Mouse (Mus musculus): ENCODE results near the gene Ptch2. TPM values are rescaled to one million over a fixed set of nuclear protein-coding genes. Genes with fewer than 3 reads are reported as not detected.

The Ptch2 gene
- polyA plus RNA-seq, 1 experiment from 2014 or later, result 1.3 TPM

DNA sequence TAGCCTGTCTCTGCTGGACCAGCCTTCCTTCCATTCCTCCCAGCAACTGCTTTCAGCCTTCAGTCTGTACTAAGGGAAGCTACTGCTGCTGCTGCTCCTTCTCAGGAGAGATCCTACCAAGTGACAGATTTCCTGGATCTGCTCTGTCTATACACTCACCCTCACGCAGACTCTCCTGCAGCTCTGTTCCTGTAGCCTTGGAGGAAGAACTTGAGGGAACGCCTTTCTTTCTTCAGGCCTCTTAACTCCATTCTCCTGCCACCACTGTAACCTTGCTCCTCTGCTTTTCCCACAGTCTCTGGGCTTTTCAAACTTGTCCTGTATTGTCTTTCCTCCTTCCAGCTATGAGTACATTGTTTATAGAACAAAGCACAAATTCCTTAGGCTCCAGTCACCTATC, 39.4 kb upstream of the Ptch2 start:
- no peaks in the 10 kb centered on the region for H3K27me3 ChIP-seq (ENCODE audit: control insufficient read depth, insufficient read depth, low read length)
- TF ChIP-seq CTCF (IDR thresholded peaks at IDR 0.05; ENCODE audit: low read depth) (no peak), EP300 (optimal IDR thresholded peaks at IDR 0.05) (no peak)
- WGBS, result 68% methylated on average over 2 of the region's 2 CpGs
- no peak for ATAC-seq (ENCODE audit: low FRiP score, low TSS enrichment)
- no peak overlapping the region for H3K4me3 ChIP-seq (ENCODE audit: low read depth, low read length)
- H3K9ac ChIP-seq (ENCODE audit: low read length), result no peak overlapping the region
- H3K36me3 ChIP-seq (ENCODE audit: control insufficient read depth, insufficient read depth, low read length), result peaks cover under 1% of the 10 kb centered on the region; the same call in 1 of the 2 replicates
- H3K4me2 ChIP-seq (replicated peaks; ENCODE audit: low read depth), result no peak overlapping the region
- no peaks in the 10 kb centered on the region for H3K9me3 ChIP-seq (ENCODE audit: control insufficient read depth, low read length)
- no peak for DNase-seq (ENCODE audit: low spot score)
- no peaks in the 10 kb centered on the region for H3K4me1 ChIP-seq (replicated peaks; ENCODE audit: control insufficient read depth, insufficient read depth)
- H3K27ac ChIP-seq (replicated peaks), result 0 out of 2 replicates have a peak overlapping the region, but pooled peaks have one; percentile 31

- WGBS, result 78% methylated on average over 4 of the region's 4 CpGs
- Histone ChIP-seq H3K27ac (replicated peaks) (no peak overlapping the region), H3K4me3 (ENCODE audit: low read depth, low read length) (no peak overlapping the region), H3K9me3 (ENCODE audit: control insufficient read depth, low read length) (no peaks in the 10 kb centered on the region), H3K4me2 (replicated peaks; ENCODE audit: low read depth) (no peak overlapping the region), H3K36me3 (ENCODE audit: control insufficient read depth, insufficient read depth, low read length) (peaks cover 3% of the 10 kb centered on the region; the same call in 1 of the 2 replicates), H3K27me3 (ENCODE audit: control insufficient read depth, insufficient read depth, low read length) (no peaks in the 10 kb centered on the region), H3K4me1 (replicated peaks; ENCODE audit: control insufficient read depth, insufficient read depth) (no peaks in the 10 kb centered on the region), H3K9ac (ENCODE audit: low read length) (no peak overlapping the region)
- ATAC-seq (ENCODE audit: low FRiP score, low TSS enrichment) (no peak), DNase-seq (ENCODE audit: low spot score) (no peak)
- TF ChIP-seq CTCF (IDR thresholded peaks at IDR 0.05; ENCODE audit: low read depth) (no peak), EP300 (optimal IDR thresholded peaks at IDR 0.05) (no peak)
Observed at GRCm38 (mm10) chr4:117058512-117058911, 37.4 kb upstream of the Ptch2 start.

DNA sequence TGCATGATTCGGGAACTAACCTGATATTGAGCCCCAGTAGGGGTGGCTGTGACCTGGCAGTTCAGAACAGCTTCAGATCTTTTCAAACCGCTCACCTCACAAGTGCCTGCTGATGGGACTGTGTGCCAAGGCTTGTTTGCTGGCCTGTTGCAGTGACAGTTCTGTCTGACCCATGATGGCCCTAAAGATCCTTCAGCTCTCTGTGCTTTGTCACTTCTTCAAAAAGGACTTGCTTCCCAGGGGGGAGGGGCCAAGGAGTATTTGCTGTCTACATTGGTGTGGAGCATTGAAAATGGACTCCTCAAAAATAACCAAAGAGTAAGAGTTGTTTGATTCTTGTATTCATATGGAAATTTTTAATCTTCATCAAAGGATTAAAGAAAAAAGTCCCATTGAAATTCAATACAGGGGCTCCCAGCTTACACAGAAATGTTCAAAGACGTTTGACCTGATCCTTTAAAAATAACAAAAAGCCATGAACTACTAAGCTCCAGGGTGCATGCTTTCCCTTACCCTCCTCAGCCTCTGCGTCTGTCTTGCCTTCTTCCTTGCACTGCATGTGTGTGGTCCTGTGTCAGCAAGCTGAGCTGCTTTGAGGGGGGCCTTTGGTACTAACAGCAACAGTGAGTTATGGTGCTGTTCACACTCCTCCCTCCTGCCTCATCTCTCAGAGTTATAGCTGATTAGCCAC, 33.0 kb upstream of the Ptch2 start:
- ATAC-seq (ENCODE audit: low FRiP score, low TSS enrichment) (no peak), DNase-seq (ENCODE audit: low spot score) (no peak)
- H3K9me3 ChIP-seq (ENCODE audit: control insufficient read depth, low read length), result no peaks in the 10 kb centered on the region
- H3K27ac ChIP-seq (replicated peaks), result no peak overlapping the region
- H3K27me3 ChIP-seq (ENCODE audit: control insufficient read depth, insufficient read depth, low read length), result no peaks in the 10 kb centered on the region
- no peaks in the 10 kb centered on the region for H3K4me1 ChIP-seq (replicated peaks; ENCODE audit: control insufficient read depth, insufficient read depth)
- WGBS, result 59% methylated on average over 4 of the region's 4 CpGs
- no peak overlapping the region for H3K4me2 ChIP-seq (replicated peaks; ENCODE audit: low read depth)
- H3K4me3 ChIP-seq (ENCODE audit: low read depth, low read length), result no peak overlapping the region
- H3K36me3 ChIP-seq (ENCODE audit: control insufficient read depth, insufficient read depth, low read length), result peaks cover 8% of the 10 kb centered on the region; the same call in 1 of the 2 replicates
- no peak overlapping the region for H3K9ac ChIP-seq (ENCODE audit: low read length)
- no peak for TF ChIP-seq CTCF (IDR thresholded peaks at IDR 0.05; ENCODE audit: low read depth)
- no peak for TF ChIP-seq EP300 (optimal IDR thresholded peaks at IDR 0.05)

DNA sequence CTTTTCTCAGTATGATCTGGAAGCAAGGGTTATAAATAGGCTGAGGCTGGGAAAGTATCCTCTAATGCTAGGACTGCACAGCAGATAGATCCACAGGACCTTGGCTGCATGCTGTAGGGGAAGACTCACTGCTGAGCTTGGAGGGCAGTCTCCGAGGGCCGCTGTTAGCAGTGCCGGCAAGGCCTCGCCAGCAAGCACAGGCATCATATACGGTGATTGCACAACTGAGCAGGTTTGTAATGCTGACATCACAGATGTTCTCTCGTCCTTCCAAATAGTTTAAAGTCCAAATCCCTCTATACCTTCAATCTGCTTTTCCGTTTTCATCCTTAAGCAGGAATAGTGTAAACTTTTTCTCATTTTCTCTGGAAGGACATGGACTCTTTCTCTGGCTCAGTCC, 27.8 kb upstream of the Ptch2 start:
- WGBS, result 71% methylated on average over 7 of the region's 7 CpGs
- H3K36me3 ChIP-seq (ENCODE audit: control insufficient read depth, insufficient read depth, low read length), result peaks cover 9% of the 10 kb centered on the region; the same call in 1 of the 2 replicates
- no peaks in the 10 kb centered on the region for H3K27me3 ChIP-seq (ENCODE audit: control insufficient read depth, insufficient read depth, low read length)
- no peak for DNase-seq (ENCODE audit: low spot score)
- peak overlapping the region; percentile 58; the same call in 1 of the 2 replicates for H3K27ac ChIP-seq (replicated peaks)
- no peak for TF ChIP-seq CTCF (IDR thresholded peaks at IDR 0.05; ENCODE audit: low read depth)
- no peak for TF ChIP-seq EP300 (optimal IDR thresholded peaks at IDR 0.05)
- H3K4me3 ChIP-seq (ENCODE audit: low read depth, low read length), result no peak overlapping the region
- no peak for ATAC-seq (ENCODE audit: low FRiP score, low TSS enrichment)
- peak overlapping the region; percentile 18; the same call in 1 of the 2 replicates for H3K9ac ChIP-seq (ENCODE audit: low read length)
- H3K4me2 ChIP-seq (replicated peaks; ENCODE audit: low read depth), result no peak overlapping the region
- no peaks in the 10 kb centered on the region for H3K4me1 ChIP-seq (replicated peaks; ENCODE audit: control insufficient read depth, insufficient read depth)
- H3K9me3 ChIP-seq (ENCODE audit: control insufficient read depth, low read length), result no peaks in the 10 kb centered on the region

- WGBS, result 100% methylated on average over 1 of the region's 1 CpGs
- ATAC-seq (ENCODE audit: low FRiP score, low TSS enrichment) (no peak), DNase-seq (ENCODE audit: low spot score) (no peak)
- Histone ChIP-seq H3K4me3 (ENCODE audit: low read depth, low read length) (no peak overlapping the region), H3K36me3 (ENCODE audit: control insufficient read depth, insufficient read depth, low read length) (peaks cover 9% of the 10 kb centered on the region; the same call in 1 of the 2 replicates), H3K4me2 (replicated peaks; ENCODE audit: low read depth) (no peak overlapping the region), H3K27ac (replicated peaks) (no peak overlapping the region), H3K27me3 (ENCODE audit: control insufficient read depth, insufficient read depth, low read length) (no peaks in the 10 kb centered on the region), H3K4me1 (replicated peaks; ENCODE audit: control insufficient read depth, insufficient read depth) (no peaks in the 10 kb centered on the region), H3K9me3 (ENCODE audit: control insufficient read depth, low read length) (no peaks in the 10 kb centered on the region), H3K9ac (ENCODE audit: low read length) (no peak overlapping the region)
- no peak for TF ChIP-seq CTCF (IDR thresholded peaks at IDR 0.05; ENCODE audit: low read depth)
- no peak for TF ChIP-seq EP300 (optimal IDR thresholded peaks at IDR 0.05)
Observed at GRCm38 (mm10) chr4:117069647-117070046, 26.2 kb upstream of the Ptch2 start.

DNA sequence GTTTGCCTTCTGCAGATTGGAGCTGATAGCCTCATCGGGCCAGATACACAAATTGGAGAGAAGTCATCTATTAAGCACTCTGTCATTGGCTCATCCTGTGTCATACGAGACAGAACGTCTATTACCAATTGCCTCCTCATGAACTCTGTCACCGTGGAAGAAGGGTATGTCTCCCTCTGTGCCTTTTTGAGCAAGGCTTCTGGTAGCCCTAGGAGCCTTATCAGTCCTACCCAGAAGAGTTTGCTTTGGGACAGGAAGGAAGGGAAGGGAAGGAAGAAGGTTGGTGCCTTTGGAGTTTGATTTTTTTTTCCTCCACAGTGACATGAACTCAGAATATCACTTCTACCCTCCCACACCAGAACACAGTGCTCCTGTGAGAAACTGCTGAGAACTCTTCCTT, 25.3 kb upstream of the Ptch2 start:
- Histone ChIP-seq H3K4me3 (ENCODE audit: low read depth, low read length) (no peak overlapping the region), H3K4me2 (replicated peaks; ENCODE audit: low read depth) (no peak overlapping the region), H3K9ac (ENCODE audit: low read length) (no peak overlapping the region), H3K36me3 (ENCODE audit: control insufficient read depth, insufficient read depth, low read length) (peaks cover 7% of the 10 kb centered on the region; the same call in 1 of the 2 replicates), H3K4me1 (replicated peaks; ENCODE audit: control insufficient read depth, insufficient read depth) (no peaks in the 10 kb centered on the region), H3K27ac (replicated peaks) (peak overlapping the region; percentile 25; the same call in 1 of the 2 replicates), H3K9me3 (ENCODE audit: control insufficient read depth, low read length) (no peaks in the 10 kb centered on the region), H3K27me3 (ENCODE audit: control insufficient read depth, insufficient read depth, low read length) (no peaks in the 10 kb centered on the region)
- TF ChIP-seq CTCF (IDR thresholded peaks at IDR 0.05; ENCODE audit: low read depth) (no peak), EP300 (optimal IDR thresholded peaks at IDR 0.05) (no peak)
- DNase-seq (ENCODE audit: low spot score), result no peak
- no peak for ATAC-seq (ENCODE audit: low FRiP score, low TSS enrichment)
- 86% methylated on average over 4 of the region's 4 CpGs for WGBS

Data from stomach, postnatal 0 days (tissue).